Mouse (Mus musculus) right cerebral cortex, postnatal 4 days (tissue): ENCODE measurements around the gene Bcl2l2.

Experiments
- DNase-seq: peaks from one replicate; pipeline ENCODE4 v3.0.0-alpha.2; 2022

The Bcl2l2 gene

DNA sequence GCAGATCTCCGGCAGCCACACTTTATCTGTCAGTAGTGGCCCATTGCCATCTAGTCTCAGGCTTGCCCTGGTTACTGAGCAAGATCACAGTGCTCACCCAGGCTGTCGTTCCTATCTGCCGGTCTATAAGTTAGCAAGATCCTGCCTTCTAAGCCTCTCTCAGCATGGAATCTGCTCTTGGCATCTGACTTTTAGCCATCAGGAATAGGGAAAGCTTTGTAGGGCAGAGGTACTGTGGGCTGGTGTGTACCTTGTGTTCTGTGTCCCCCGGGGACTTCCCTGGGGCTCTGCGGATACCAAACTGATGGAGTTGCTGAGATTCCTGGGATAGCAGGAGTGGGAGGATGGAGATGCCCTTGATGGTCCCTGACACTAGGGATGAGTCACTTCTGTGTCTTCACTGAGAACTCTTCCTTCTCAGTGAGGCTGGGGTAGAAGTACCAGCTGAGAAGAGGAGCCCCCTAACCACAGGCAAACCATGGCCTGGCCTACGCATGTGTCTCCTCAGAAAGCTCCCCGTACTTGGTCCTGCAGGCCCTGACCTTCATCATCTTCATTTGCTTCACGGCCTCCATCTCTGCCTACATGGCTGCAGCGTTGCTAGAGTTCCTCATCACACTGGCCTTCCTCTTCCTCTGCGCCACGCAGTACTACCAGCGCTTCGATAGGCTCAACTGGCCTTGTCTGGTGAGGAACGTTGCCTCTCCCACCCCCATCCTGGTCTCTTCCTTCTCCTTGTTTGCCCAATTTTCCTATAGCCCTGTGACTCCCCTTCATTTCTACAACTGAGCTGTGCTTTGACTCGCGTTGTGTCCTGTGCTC is 54.4 kb downstream of the Bcl2l2 start:
- DNase-seq = no peak
